In genomic region chr4:53030326-53030948, GRCm38 (mm10) we compare ENCODE assay signal across 11 mouse cellular contexts. TPM values are rescaled to one million over a fixed set of nuclear protein-coding genes. Genes with fewer than 3 reads are reported as not detected.
DNase-seq lines count a peak whose midpoint lies in the region; ATAC-seq lines count a peak whose summit lies in the region.
"Had no signal": no experiment of that assay in that cellular context is flagged by ENCODE, and none has a peak within 500 bp of the region (broad histone marks: within the 10 kb centered on the region; RNA-seq: fewer than 3 reads in every experiment).

No protein-coding gene starts in this region.

- no peak overlapping the region for H3K27ac ChIP-seq in heart, embryonic 10.5 days
- no peak overlapping the region for H3K27ac ChIP-seq in midbrain, embryonic 14.5 days (replicated peaks; ENCODE audit: low read depth, low read length)
- no peak overlapping the region for H3K27ac ChIP-seq in midbrain, embryonic 10.5 days (replicated peaks)
- H3K27ac ChIP-seq: embryonic facial prominence, embryonic 15.5 days had no signal

- no peak overlapping the region for H3K4me2 ChIP-seq in midbrain, embryonic 14.5 days (ENCODE audit: low read length)
- H3K4me2 ChIP-seq: embryonic facial prominence, embryonic 15.5 days had no signal

- H3K4me3 ChIP-seq in heart, embryonic 10.5 days = no peak overlapping the region
- no peak overlapping the region for H3K4me3 ChIP-seq in midbrain, embryonic 14.5 days (replicated peaks; ENCODE audit: low read depth, low read length)
- no peak overlapping the region for H3K4me3 ChIP-seq in midbrain, embryonic 10.5 days
- H3K4me3 ChIP-seq: embryonic facial prominence, embryonic 15.5 days had no signal

- intact Hi-C loops in heart, postnatal 10 days (cut with DNase I) = loop anchor here (5.0 kb wide), 2 partner anchors 322 to 562 kb away; no protein-coding TSS in a partner anchor

- no peaks in the 10 kb centered on the region for H3K9me3 ChIP-seq in heart, embryonic 10.5 days
- no peaks in the 10 kb centered on the region; the same call in 1 of the 2 replicates for H3K9me3 ChIP-seq in midbrain, embryonic 14.5 days (ENCODE audit: control insufficient read depth, low read length)
- H3K9me3 ChIP-seq in midbrain, embryonic 10.5 days (replicated peaks) = peaks cover 10% of the 10 kb centered on the region
- H3K9me3 ChIP-seq: embryonic facial prominence, embryonic 15.5 days had no signal

- no peak overlapping the region for H3K9ac ChIP-seq in midbrain, embryonic 14.5 days (replicated peaks; ENCODE audit: low read length)
- H3K9ac ChIP-seq: embryonic facial prominence, embryonic 15.5 days had no signal

- peak; percentile 30 to 39 for DNase-seq in heart, postnatal 10 days
- no peak for DNase-seq in heart, embryonic 10.5 days (ENCODE audit: low spot score)
- peak; percentile 80 for DNase-seq in midbrain, embryonic 14.5 days
- DNase-seq in midbrain, embryonic 10.5 days (ENCODE audit: low spot score) = no peak
- peak; percentile 48 for DNase-seq in embryo, embryonic 9.5 days (ENCODE audit: extremely low spot score)
- DNase-seq in retina, embryonic 14.5 days (ENCODE audit: low spot score) = peak; percentile 44
- no peak for DNase-seq in urinary bladder, adult 2 months (ENCODE audit: low spot score)

- H3K27me3 ChIP-seq in heart, embryonic 10.5 days (ENCODE audit: insufficient read depth, poor library complexity, severe bottlenecking) = no peaks in the 10 kb centered on the region
- H3K27me3 ChIP-seq in midbrain, embryonic 14.5 days (ENCODE audit: control insufficient read depth, insufficient read depth, low read length) = no peaks in the 10 kb centered on the region
- H3K27me3 ChIP-seq in midbrain, embryonic 10.5 days (ENCODE audit: low read depth, poor library complexity, severe bottlenecking) = no peaks in the 10 kb centered on the region
- H3K27me3 ChIP-seq: embryonic facial prominence, embryonic 15.5 days had no signal

- H3K36me3 ChIP-seq in heart, embryonic 10.5 days = no peaks in the 10 kb centered on the region
- H3K36me3 ChIP-seq in midbrain, embryonic 14.5 days (ENCODE audit: control insufficient read depth, insufficient read depth, low read length) = no peaks in the 10 kb centered on the region
- H3K36me3 ChIP-seq in midbrain, embryonic 10.5 days = no peaks in the 10 kb centered on the region

- 65% methylated on average over 8 of the region's 8 CpGs for WGBS in heart, embryonic 10.5 days
- 43% methylated on average over 8 of the region's 8 CpGs for WGBS in midbrain, embryonic 14.5 days
- 57% methylated on average over 8 of the region's 8 CpGs for WGBS in midbrain, embryonic 10.5 days

- H3K4me1 ChIP-seq in heart, embryonic 10.5 days = no peaks in the 10 kb centered on the region
- no peaks in the 10 kb centered on the region for H3K4me1 ChIP-seq in midbrain, embryonic 14.5 days (ENCODE audit: control insufficient read depth, insufficient read depth, low read length)
- H3K4me1 ChIP-seq in midbrain, embryonic 10.5 days = peaks cover 11% of the 10 kb centered on the region
- H3K4me1 ChIP-seq: embryonic facial prominence, embryonic 15.5 days had no signal

- ATAC-seq in midbrain, embryonic 14.5 days (ENCODE audit: low FRiP score, low TSS enrichment) = no peak
- no peak for ATAC-seq in cerebellum, adult (ENCODE audit: insufficient number of reproducible peaks, low FRiP score, low TSS enrichment)

RNA-seq across cellular contexts. Expression of gene Nipsnap3b, which starts 18.8 kb away (rescaled TPM):
- total RNA-seq in heart, postnatal 10 days (2021) = 10 to 100 TPM; 15.1 to 16.9 TPM
- polyA plus RNA-seq in heart, embryonic 10.5 days (2016; fragmentation: Nextera tagmentation; extraction: Ambion mirVana) = 83.7 and 100 TPM in 2 replicates
- 167 and 191 TPM in 2 replicates for polyA plus RNA-seq in midbrain, embryonic 14.5 days (2014; fragmentation: Nextera tagmentation; extraction: Ambion mirVana)
- 88.6 and 97.5 TPM in 2 replicates for polyA plus RNA-seq in midbrain, embryonic 10.5 days (2016; fragmentation: Nextera tagmentation; extraction: Ambion mirVana)
- polyA plus RNA-seq in urinary bladder, adult 2 months (2012; rRNA removed) = 30.0 and 41.0 TPM in 2 replicates

RNA-seq across cellular contexts. Expression of gene Nipsnap3a, which starts 41.4 kb away (rescaled TPM):
- total RNA-seq in heart, postnatal 10 days (2021) = not detected
- polyA plus RNA-seq in heart, embryonic 10.5 days (2016; fragmentation: Nextera tagmentation; extraction: Ambion mirVana) = not detected in 2 replicates
- not detected in 2 replicates for polyA plus RNA-seq in midbrain, embryonic 14.5 days (2014; fragmentation: Nextera tagmentation; extraction: Ambion mirVana)
- polyA plus RNA-seq in midbrain, embryonic 10.5 days (2016; fragmentation: Nextera tagmentation; extraction: Ambion mirVana) = not detected in 2 replicates
- not detected in 2 replicates for polyA plus RNA-seq in urinary bladder, adult 2 months (2012; rRNA removed)
- polyA plus RNA-seq: embryonic facial prominence, embryonic 15.5 days; liver, embryonic 16.5 days; small intestine, adult 2 months had no signal

Comparison
In these comparisons a context has a peak if more than half of its experiments do, and no peak if none do; other contexts are left out.
1. DNase-seq: peak in heart, postnatal 10 days (2 of 2), midbrain, embryonic 14.5 days (single experiment), embryo, embryonic 9.5 days (single experiment) and retina, embryonic 14.5 days (single experiment); none in heart, embryonic 10.5 days (single experiment), midbrain, embryonic 10.5 days (single experiment) and urinary bladder, adult 2 months (single experiment).